Mouse (Mus musculus) kidney, postnatal 0 days (tissue): ENCODE data around the gene Col6a6. TPM values are rescaled to one million over a fixed set of nuclear protein-coding genes. Genes with fewer than 3 reads are reported as not detected.

Source experiments
- ATAC-seq: fragments of 200-750 bp; cut with Nextera tagmentation; replicated peaks from 2 replicates; pipeline ENCODE4 v1.8.0; 2017; ENCODE audit warnings: low read depth, moderate number of reproducible peaks, moderate TSS enrichment, moderate library complexity; ENCODE audit not compliant: low FRiP score
- DNase-seq: peaks from one replicate; pipeline ENCODE4 v3.0.0-alpha.2; 2016; ENCODE audit warnings: low spot score
- H3K27ac ChIP-seq: fragments of 300-500 bp; sonication (generic); 2 replicates; pipeline ENCODE4 v1.5.1; 2014; ENCODE audit warnings: mild to moderate bottlenecking
- H3K27me3 ChIP-seq: fragments of 300-500 bp; sonication (generic); 2 replicates; pipeline ENCODE4 v1.6.1; 2014; ENCODE audit warnings: low read length, mixed read lengths; ENCODE audit not compliant: insufficient read depth
- H3K36me3 ChIP-seq: fragments of 300-500 bp; sonication (generic); 2 replicates; pipeline ENCODE4 v1.6.1; 2014; ENCODE audit warnings: low read length, mixed read lengths; ENCODE audit not compliant: insufficient read depth
- H3K4me1 ChIP-seq: fragments of 300-500 bp; sonication (generic); replicated peaks from 2 replicates; pipeline ENCODE4 v1.6.1; 2014; ENCODE audit warnings: antibody characterized with exemption, low read length, mixed read lengths; ENCODE audit not compliant: insufficient read depth
- H3K4me2 ChIP-seq: fragments of 300-500 bp; sonication (generic); 2 replicates; pipeline ENCODE4 v1.6.1; 2014; ENCODE audit warnings: mild to moderate bottlenecking, low read length, moderate library complexity, mixed read lengths
- H3K4me3 ChIP-seq: fragments of 300-500 bp; sonication (generic); replicated peaks from 2 replicates; pipeline ENCODE4 v1.5.1; 2014; ENCODE audit warnings: low read depth, low read length
- H3K9ac ChIP-seq: fragments of 300-500 bp; sonication (generic); 2 replicates; pipeline ENCODE4 v1.6.1; 2014; ENCODE audit warnings: low read depth, low read length
- H3K9me3 ChIP-seq: fragments of 300-500 bp; sonication (generic); replicated peaks from 2 replicates; pipeline ENCODE4 v1.6.1; 2016; ENCODE audit warnings: low read length, inconsistent platforms, mixed read lengths
- CTCF ChIP-seq: IDR thresholded peaks from 2 replicates; pipeline ENCODE4 v1.5.1; 2016; ENCODE audit warnings: antibody characterized with exemption, low read depth, mild to moderate bottlenecking, moderate library complexity
- WGBS: fragments of 180-500 bp; shearing (Covaris S2); extraction: QIAGEN DNeasy Blood & Tissue Kit; methylation state at CpG from one replicate; pipeline ENCODE4 v1.1.7; 2014; 5-methylcytosine and 5-hydroxymethylcytosine counted together
- polyA plus RNA-seq: library from polyadenylated mRNA; unstranded; fragments of >200 nt; fragmentation: Nextera tagmentation; extraction: Ambion mirVana; gene quantifications from 2 replicates; pipeline ENCODE4 v1.2.1, GENCODE M21; 2015

Gene Col6a6
- polyA plus RNA-seq, 1 experiment from 2014 or later = 0.21 TPM

DNA sequence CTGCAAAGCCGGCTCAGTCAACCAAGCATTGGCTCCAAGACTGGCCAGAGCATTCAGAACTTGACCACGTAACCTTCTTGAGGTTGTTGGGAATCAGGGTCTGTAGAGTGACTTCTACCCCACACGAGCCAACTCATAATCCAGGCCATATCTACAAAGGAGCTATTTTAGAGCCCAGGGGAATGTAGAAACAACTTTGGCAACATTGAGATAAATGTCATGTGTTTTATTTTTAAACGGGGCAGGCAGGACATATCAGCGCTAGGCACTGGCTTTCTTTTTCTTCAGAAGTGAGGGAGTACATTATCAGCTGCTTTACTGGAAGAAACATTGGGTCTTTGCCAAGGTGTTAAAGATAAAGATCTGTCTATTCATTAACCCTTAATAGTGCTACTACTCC lies 36.1 kb downstream of the Col6a6 start:
- TF ChIP-seq CTCF = no peak
- no peak overlapping the region for H3K9ac ChIP-seq
- peak; percentile 24 for DNase-seq
- H3K36me3 ChIP-seq = no peaks in the 10 kb centered on the region
- no peak for ATAC-seq
- WGBS = 55% methylated on average over 5 of the region's 5 CpGs
- no peaks in the 10 kb centered on the region for H3K27me3 ChIP-seq
- no peak overlapping the region for H3K27ac ChIP-seq
- H3K4me3 ChIP-seq = no peak overlapping the region
- no peaks in the 10 kb centered on the region for H3K9me3 ChIP-seq
- no peak overlapping the region for H3K4me2 ChIP-seq
- no peaks in the 10 kb centered on the region for H3K4me1 ChIP-seq

DNA sequence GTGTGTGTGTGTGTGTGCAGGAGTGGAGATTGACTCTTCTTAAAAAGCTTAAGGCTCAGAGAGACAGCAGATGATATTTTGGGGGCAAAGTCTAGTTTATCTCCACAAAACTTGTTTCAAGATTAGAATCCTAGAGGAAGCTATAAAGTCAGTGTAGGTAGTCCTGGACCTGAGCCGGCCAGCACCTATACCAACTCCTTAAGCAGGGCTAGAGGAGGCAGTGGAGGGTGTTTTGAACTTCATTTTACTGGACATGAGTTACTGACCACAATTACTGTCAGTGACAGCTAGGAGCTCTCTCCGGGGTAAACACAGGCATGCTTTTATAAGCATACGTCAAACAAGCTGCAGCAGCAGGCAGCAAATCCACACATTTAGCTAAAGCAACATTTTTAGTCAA lies 39.8 kb downstream of the Col6a6 start:
- Histone ChIP-seq H3K36me3 (no peaks in the 10 kb centered on the region), H3K9ac (no peak overlapping the region), H3K27ac (no peak overlapping the region), H3K4me3 (no peak overlapping the region), H3K4me2 (no peak overlapping the region), H3K27me3 (no peaks in the 10 kb centered on the region), H3K9me3 (no peaks in the 10 kb centered on the region), H3K4me1 (no peaks in the 10 kb centered on the region)
- 34% methylated on average over 3 of the region's 3 CpGs for WGBS
- DNase-seq (no peak), ATAC-seq (no peak)
- no peak for TF ChIP-seq CTCF

DNA sequence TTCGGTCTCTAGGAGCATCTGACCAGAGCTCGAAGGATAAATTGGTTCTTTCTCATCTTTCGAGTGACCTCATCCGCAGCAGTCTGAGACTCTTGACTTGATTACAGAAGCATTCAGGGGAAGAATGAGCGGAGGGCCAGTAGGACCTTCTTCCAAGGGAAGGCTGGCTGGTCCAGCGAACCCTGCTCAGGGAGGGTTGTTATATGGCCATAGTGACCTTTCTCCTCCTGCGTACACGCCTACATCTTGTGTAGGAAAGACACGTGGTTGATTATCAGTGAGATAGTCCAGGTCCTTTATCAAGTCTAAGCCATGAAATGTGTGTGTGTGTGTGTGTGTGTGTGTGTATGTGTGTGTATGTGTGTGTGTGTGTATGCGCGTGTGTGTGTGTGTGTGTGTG lies 40.2 kb downstream of the Col6a6 start:
- DNase-seq (no peak), ATAC-seq (no peak)
- TF ChIP-seq CTCF = no peak
- H3K27me3 ChIP-seq = no peaks in the 10 kb centered on the region
- no peak overlapping the region for H3K4me2 ChIP-seq
- H3K9me3 ChIP-seq = no peaks in the 10 kb centered on the region
- WGBS = 50% methylated on average over 11 of the region's 11 CpGs
- H3K4me3 ChIP-seq = no peak overlapping the region
- H3K36me3 ChIP-seq = no peaks in the 10 kb centered on the region
- H3K9ac ChIP-seq = no peak overlapping the region
- no peaks in the 10 kb centered on the region for H3K4me1 ChIP-seq
- no peak overlapping the region for H3K27ac ChIP-seq

DNA sequence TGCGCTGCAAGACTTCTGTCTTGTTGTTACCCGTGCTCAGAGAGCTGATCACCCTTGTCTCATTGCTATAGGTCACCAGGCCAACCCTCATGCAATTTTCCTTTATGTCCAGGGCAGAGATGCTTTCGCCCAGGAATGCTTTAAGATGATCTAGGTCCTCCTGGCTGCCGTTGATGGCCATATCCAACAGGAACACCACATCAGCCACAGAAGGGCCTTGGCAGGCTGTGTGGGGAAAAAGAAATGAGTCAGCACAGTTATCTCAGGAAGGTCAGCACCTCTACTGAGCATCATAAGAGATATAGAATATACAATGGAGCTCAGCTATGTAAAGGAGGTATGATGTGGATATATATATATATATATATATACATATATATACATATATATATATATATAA lies 43.9 kb downstream of the Col6a6 start:
- H3K27me3 ChIP-seq = no peaks in the 10 kb centered on the region
- TF ChIP-seq CTCF = no peak
- no peak overlapping the region for H3K27ac ChIP-seq
- DNase-seq = no peak
- no peaks in the 10 kb centered on the region for H3K4me1 ChIP-seq
- no peak overlapping the region for H3K4me2 ChIP-seq
- no peak overlapping the region for H3K9ac ChIP-seq
- no peaks in the 10 kb centered on the region for H3K36me3 ChIP-seq
- no peak overlapping the region for H3K4me3 ChIP-seq
- 87% methylated on average over 4 of the region's 4 CpGs for WGBS
- H3K9me3 ChIP-seq = no peaks in the 10 kb centered on the region
- no peak for ATAC-seq

DNA sequence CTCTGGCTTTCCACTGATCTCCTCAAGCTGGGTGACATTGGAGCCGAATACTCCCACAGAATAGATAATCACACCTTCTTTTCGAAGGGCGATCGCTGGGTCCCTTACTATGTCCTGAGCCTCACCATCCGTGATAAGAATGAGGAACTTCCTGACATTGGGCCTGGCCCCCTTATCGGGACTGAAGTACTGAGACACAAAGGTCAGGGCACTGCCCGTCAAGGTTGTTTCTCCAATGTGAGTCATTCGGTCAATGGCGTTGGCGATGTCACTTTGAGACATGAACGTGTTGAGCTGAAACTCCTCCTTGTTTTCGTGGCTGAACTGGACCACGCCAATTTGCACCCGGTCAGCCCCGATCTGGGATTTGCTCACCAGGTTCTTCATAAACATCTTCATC lies 47.3 kb downstream of the Col6a6 start:
- H3K4me1 ChIP-seq = no peaks in the 10 kb centered on the region
- H3K4me3 ChIP-seq = no peak overlapping the region
- H3K9ac ChIP-seq = no peak overlapping the region
- TF ChIP-seq CTCF = no peak
- H3K9me3 ChIP-seq = no peaks in the 10 kb centered on the region
- no peaks in the 10 kb centered on the region for H3K27me3 ChIP-seq
- H3K4me2 ChIP-seq = no peak overlapping the region
- 95% methylated on average over 15 of the region's 15 CpGs for WGBS
- DNase-seq (no peak), ATAC-seq (no peak)
- no peak overlapping the region for H3K27ac ChIP-seq
- H3K36me3 ChIP-seq = no peaks in the 10 kb centered on the region

DNA sequence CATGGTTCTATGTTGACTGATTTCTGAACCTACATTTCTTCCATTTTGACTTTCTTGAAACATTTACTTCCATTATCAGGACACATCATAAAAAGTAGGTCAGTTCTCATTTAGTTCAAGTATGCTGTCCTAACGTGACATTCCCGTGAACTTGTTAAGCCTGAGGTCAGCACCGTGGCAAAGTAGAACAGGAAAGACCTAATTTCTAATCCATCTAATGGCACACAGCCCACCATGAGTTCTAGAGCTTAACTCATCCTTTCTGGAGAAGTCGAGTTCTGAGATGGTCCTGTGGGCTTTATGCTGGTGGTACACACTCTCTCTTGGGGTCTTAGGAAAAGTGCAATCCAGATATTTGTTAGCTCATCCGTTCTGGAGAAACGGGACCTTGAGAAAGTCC lies 49.2 kb downstream of the Col6a6 start:
- DNase-seq (no peak), ATAC-seq (no peak)
- H3K4me1 ChIP-seq = no peaks in the 10 kb centered on the region
- WGBS = 86% methylated on average over 6 of the region's 6 CpGs
- no peak overlapping the region for H3K27ac ChIP-seq
- no peak overlapping the region for H3K9ac ChIP-seq
- no peak for TF ChIP-seq CTCF
- no peaks in the 10 kb centered on the region for H3K27me3 ChIP-seq
- no peaks in the 10 kb centered on the region for H3K9me3 ChIP-seq
- no peak overlapping the region for H3K4me2 ChIP-seq
- no peak overlapping the region for H3K4me3 ChIP-seq
- no peaks in the 10 kb centered on the region for H3K36me3 ChIP-seq

DNA sequence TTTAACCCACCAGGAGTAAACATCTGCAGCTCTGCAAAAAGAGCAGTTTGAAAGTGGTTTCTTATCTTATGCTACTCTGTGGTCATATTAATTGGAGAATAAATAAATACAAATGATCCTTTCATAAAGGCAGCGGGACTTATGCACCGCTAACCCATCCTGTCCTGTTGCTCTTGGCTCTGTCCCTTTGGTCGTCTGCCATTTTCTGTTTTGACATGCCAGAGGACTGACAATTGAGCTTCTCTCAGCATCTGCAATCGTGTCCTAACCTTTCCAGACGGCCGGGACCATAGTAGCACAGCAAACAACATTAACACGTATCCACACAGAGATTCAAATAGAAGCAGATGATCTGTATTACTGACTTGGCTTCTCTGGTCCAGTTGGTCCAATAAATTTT lies 53.1 kb downstream of the Col6a6 start:
- no peaks in the 10 kb centered on the region for H3K4me1 ChIP-seq
- no peaks in the 10 kb centered on the region for H3K27me3 ChIP-seq
- no peak for TF ChIP-seq CTCF
- ATAC-seq (no peak), DNase-seq (no peak)
- H3K4me2 ChIP-seq = no peak overlapping the region
- H3K36me3 ChIP-seq = no peaks in the 10 kb centered on the region
- WGBS = 58% methylated on average over 7 of the region's 7 CpGs
- H3K4me3 ChIP-seq = no peak overlapping the region
- no peak overlapping the region for H3K27ac ChIP-seq
- H3K9ac ChIP-seq = no peak overlapping the region
- no peaks in the 10 kb centered on the region for H3K9me3 ChIP-seq
